Mouse (Mus musculus): Measurements from ENCODE around the gene Sytl2. TPM values are rescaled to one million over a fixed set of nuclear protein-coding genes. Genes with fewer than 3 reads are reported as not detected.

Sytl2 gene
- polyA plus RNA-seq, 1 experiment from 2014 or later: 0.42 TPM

GRCm38 (mm10) chr7:90442518-90443080, 140.5 kb downstream of the Sytl2 start, which contains the start of gene Crebzf:
TSS of gene Crebzf (plus strand) at chr7:90442729.
- no peaks in the 10 kb centered on the region for H3K9me3 ChIP-seq (ENCODE audit: low read length)
- peak within 1 kb of the TSS; percentile 96 for H3K9ac ChIP-seq (replicated peaks)
- TF ChIP-seq EP300 (IDR thresholded peaks at IDR 0.05; ENCODE audit: low read depth): peak; percentile 82
- no peak for TF ChIP-seq CTCF (IDR thresholded peaks at IDR 0.05; ENCODE audit: low read depth)
- peaks cover 6% of the 10 kb centered on the region for H3K36me3 ChIP-seq (replicated peaks; ENCODE audit: insufficient read depth, low read length)
- H3K27me3 ChIP-seq (ENCODE audit: insufficient read depth, low read length): no peaks in the 10 kb centered on the region
- peaks cover 5% of the 10 kb centered on the region; the same call in 1 of the 2 replicates for H3K4me1 ChIP-seq (ENCODE audit: insufficient read depth)
- peak within 1 kb of the TSS; percentile 84 for H3K4me2 ChIP-seq (ENCODE audit: low read depth, low read length)
- peak within 1 kb of the TSS; percentile 99 for H3K27ac ChIP-seq (ENCODE audit: low read depth)
- DNase-seq (peak; percentile 97), ATAC-seq (peak; percentile 94)
- WGBS (ENCODE audit: insufficient replicate concordance): under 1% methylated on average over 48 of the region's 54 CpGs
- peak within 1 kb of the TSS; percentile 91 for H3K4me3 ChIP-seq (ENCODE audit: low read depth, low read length)

- Histone ChIP-seq H3K36me3 (replicated peaks; ENCODE audit: insufficient read depth, low read length) (peaks cover 7% of the 10 kb centered on the region), H3K4me1 (ENCODE audit: insufficient read depth) (peaks cover 5% of the 10 kb centered on the region; the same call in 1 of the 2 replicates), H3K4me3 (ENCODE audit: low read depth, low read length) (peak overlapping the region; percentile 91), H3K9me3 (ENCODE audit: low read length) (no peaks in the 10 kb centered on the region), H3K9ac (replicated peaks) (peak overlapping the region; percentile 96), H3K27me3 (ENCODE audit: insufficient read depth, low read length) (no peaks in the 10 kb centered on the region), H3K4me2 (ENCODE audit: low read depth, low read length) (peak overlapping the region; percentile 84), H3K27ac (ENCODE audit: low read depth) (peak overlapping the region; percentile 99)
- no peak for TF ChIP-seq EP300 (IDR thresholded peaks at IDR 0.05; ENCODE audit: low read depth)
- TF ChIP-seq CTCF (IDR thresholded peaks at IDR 0.05; ENCODE audit: low read depth): peak; percentile 70
- peak; percentile 80 for DNase-seq
- peak; percentile 71 for ATAC-seq
- under 1% methylated on average over 110 of the region's 123 CpGs for WGBS (ENCODE audit: insufficient replicate concordance)
Measured at GRCm38 (mm10) chr7:90443101-90444091, 141.3 kb downstream of the Sytl2 start.

GRCm38 (mm10) chr7:90444206-90444605, 142.2 kb downstream of the Sytl2 start:
- WGBS (ENCODE audit: insufficient replicate concordance): 0% methylated on average over 6 of the region's 6 CpGs
- Histone ChIP-seq H3K9me3 (ENCODE audit: low read length) (no peaks in the 10 kb centered on the region), H3K27me3 (ENCODE audit: insufficient read depth, low read length) (no peaks in the 10 kb centered on the region), H3K4me2 (ENCODE audit: low read depth, low read length) (peak overlapping the region; percentile 84), H3K4me1 (ENCODE audit: insufficient read depth) (peaks cover 5% of the 10 kb centered on the region; the same call in 1 of the 2 replicates), H3K27ac (ENCODE audit: low read depth) (peak overlapping the region; percentile 99), H3K9ac (replicated peaks) (peak overlapping the region; percentile 96), H3K36me3 (replicated peaks; ENCODE audit: insufficient read depth, low read length) (peaks cover 7% of the 10 kb centered on the region), H3K4me3 (ENCODE audit: low read depth, low read length) (peak overlapping the region; percentile 91)
- ATAC-seq: no peak
- DNase-seq: no peak
- TF ChIP-seq CTCF (IDR thresholded peaks at IDR 0.05; ENCODE audit: low read depth) (no peak), EP300 (IDR thresholded peaks at IDR 0.05; ENCODE audit: low read depth) (no peak)

GRCm38 (mm10) chr7:90456149-90456844, 154.2 kb downstream of the Sytl2 start:
- H3K4me3 ChIP-seq (ENCODE audit: low read depth, low read length): peak overlapping the region; percentile 73
- H3K36me3 ChIP-seq (replicated peaks; ENCODE audit: insufficient read depth, low read length): peaks cover 26% of the 10 kb centered on the region
- H3K27me3 ChIP-seq (ENCODE audit: insufficient read depth, low read length): no peaks in the 10 kb centered on the region
- DNase-seq (no peak), ATAC-seq (no peak)
- 14% methylated on average over 7 of the region's 7 CpGs for WGBS (ENCODE audit: insufficient replicate concordance)
- no peak overlapping the region for H3K27ac ChIP-seq (ENCODE audit: low read depth)
- peaks cover 15% of the 10 kb centered on the region for H3K4me1 ChIP-seq (ENCODE audit: insufficient read depth)
- no peaks in the 10 kb centered on the region for H3K9me3 ChIP-seq (ENCODE audit: low read length)
- peak overlapping the region; percentile 74 for H3K9ac ChIP-seq (replicated peaks)
- peak overlapping the region; percentile 90 for H3K4me2 ChIP-seq (ENCODE audit: low read depth, low read length)
- no peak for TF ChIP-seq EP300 (IDR thresholded peaks at IDR 0.05; ENCODE audit: low read depth)
- no peak for TF ChIP-seq CTCF (IDR thresholded peaks at IDR 0.05; ENCODE audit: low read depth)

- Histone ChIP-seq H3K27ac (ENCODE audit: low read depth) (peak within 1 kb of the TSS; percentile 86), H3K4me2 (ENCODE audit: low read depth, low read length) (peak within 1 kb of the TSS; percentile 90), H3K36me3 (replicated peaks; ENCODE audit: insufficient read depth, low read length) (peaks cover 21% of the 10 kb centered on the region), H3K4me1 (ENCODE audit: insufficient read depth) (peaks cover 15% of the 10 kb centered on the region), H3K9me3 (ENCODE audit: low read length) (no peaks in the 10 kb centered on the region), H3K9ac (replicated peaks) (peak within 1 kb of the TSS; percentile 74), H3K27me3 (ENCODE audit: insufficient read depth, low read length) (no peaks in the 10 kb centered on the region), H3K4me3 (ENCODE audit: low read depth, low read length) (peak within 1 kb of the TSS; percentile 73)
- ATAC-seq (peak; percentile 97), DNase-seq (peak; percentile 87)
- TF ChIP-seq EP300 (IDR thresholded peaks at IDR 0.05; ENCODE audit: low read depth) (no peak), CTCF (IDR thresholded peaks at IDR 0.05; ENCODE audit: low read depth) (peak; percentile 43; the same call in 1 of the 2 replicates)
- 1% methylated on average over 41 of the region's 41 CpGs for WGBS (ENCODE audit: insufficient replicate concordance)
Measured at GRCm38 (mm10) chr7:90456845-90457468, 154.9 kb downstream of the Sytl2 start, which contains the start of gene Tmem126a. TSS of gene Tmem126a (minus strand) at chr7:90457229.
